8 mouse cellular contexts compared by ENCODE assay signal in genomic region chr12:32378528-32379295, GRCm38 (mm10). TPM values are rescaled to one million over a fixed set of nuclear protein-coding genes. Genes with fewer than 3 reads are reported as not detected.
DNase-seq lines count a peak whose midpoint lies in the region; ATAC-seq lines count a peak whose summit lies in the region.

Gene Ccdc71l, plus strand, starts transcription at chr12:32378704.

- no peaks in the 10 kb centered on the region for H3K36me3 ChIP-seq in hindbrain, embryonic 11.5 days (ENCODE audit: control insufficient read depth, insufficient read depth, low read length)

- peak within 1 kb of the TSS; percentile 94 for H3K9ac ChIP-seq in hindbrain, embryonic 11.5 days (ENCODE audit: low read depth, low read length)

- no peaks in the 10 kb centered on the region for H3K4me1 ChIP-seq in hindbrain, embryonic 11.5 days (replicated peaks; ENCODE audit: control insufficient read depth, insufficient read depth, low read length)

- peak within 1 kb of the TSS; percentile 75 for H3K4me2 ChIP-seq in hindbrain, embryonic 11.5 days (replicated peaks; ENCODE audit: low read depth, low read length)

- H3K27ac ChIP-seq in hindbrain, embryonic 11.5 days (ENCODE audit: low read depth, low read length) = peak within 1 kb of the TSS; percentile 97

- H3K4me3 ChIP-seq in hindbrain, embryonic 11.5 days (ENCODE audit: low read depth, low read length) = peak within 1 kb of the TSS; percentile 79

- DNase-seq in Muller cell, postnatal 12 days (ENCODE audit: inconsistent ontology term) = peak; percentile 97
- DNase-seq in cerebellum, adult 9-11 months = peak; percentile 88
- DNase-seq in frontal cortex, adult 2 months (ENCODE audit: extremely low spot score in 1 of 2, low spot score in 1 of 2) = peak; percentile 55 to 78
- peak; percentile 90 for DNase-seq in hindbrain, embryonic 11.5 days (ENCODE audit: low spot score)
- peak; percentile 80 to 84 for DNase-seq in layer of hippocampus, postnatal 14 days (ENCODE audit: low spot score in 2 of 2)
- peak; percentile 78 for DNase-seq in lung, postnatal 14 days
- peak; percentile 60 for DNase-seq in retina, adult 2 months (ENCODE audit: low read depth, low spot score)
- peak; percentile 84 to 88 for DNase-seq in thymus, postnatal 36 days

- peak; percentile 92 for ATAC-seq in hindbrain, embryonic 11.5 days (ENCODE audit: low FRiP score)

- no peaks in the 10 kb centered on the region for H3K9me3 ChIP-seq in hindbrain, embryonic 11.5 days (ENCODE audit: control insufficient read depth, low read length)

- WGBS in hindbrain, embryonic 11.5 days = under 1% methylated on average over 59 of the region's 78 CpGs

- H3K27me3 ChIP-seq in hindbrain, embryonic 11.5 days (ENCODE audit: control insufficient read depth, insufficient read depth, low read length) = no peaks in the 10 kb centered on the region

RNA-seq across cellular contexts. Expression of gene Ccdc71l, which starts in this region (rescaled TPM):
- 8.1 and 8.7 TPM in 2 replicates for polyA plus RNA-seq in frontal cortex, adult 2 months (2012; rRNA removed)
- 6.2 and 6.8 TPM in 2 replicates for polyA plus RNA-seq in hindbrain, embryonic 11.5 days (2014; fragmentation: Nextera tagmentation; extraction: Ambion mirVana)
- 10 to 100 TPM; 20.3 to 22.2 TPM for total RNA-seq in layer of hippocampus, postnatal 14 days (2021)

Comparison
In these comparisons a context has a peak if more than half of its experiments do, and no peak if none do; other contexts are left out.
1. Peak in every context shown above with its lines: DNase-seq, ATAC-seq, H3K4me3 ChIP-seq and H3K27ac ChIP-seq.